Comparison of ENCODE assay signal across 28 mouse cellular contexts in the genomic region with DNA sequence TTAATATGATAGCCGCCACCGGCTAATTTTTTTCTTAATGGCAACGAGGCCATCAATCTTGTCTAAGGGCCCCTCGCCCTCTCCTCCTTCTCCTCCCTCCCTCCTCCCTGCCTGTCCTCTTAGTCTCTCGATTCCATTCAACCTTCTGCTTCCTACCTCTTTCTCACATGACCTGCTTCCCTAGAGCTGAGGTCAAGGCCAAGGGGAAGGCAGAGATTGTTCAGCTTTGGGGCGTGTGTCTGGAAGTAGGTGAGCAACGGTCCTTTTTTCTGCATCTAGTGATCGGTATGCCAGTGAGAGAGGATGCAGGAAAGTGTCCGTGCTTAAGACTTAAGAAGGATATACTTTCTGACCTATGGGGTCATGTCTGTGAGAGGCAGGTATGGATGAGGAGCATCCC. TPM values are rescaled to one million over a fixed set of nuclear protein-coding genes. Genes with fewer than 3 reads are reported as not detected.
"Had no signal": no experiment of that assay in that cellular context is flagged by ENCODE, and none has a peak within 500 bp of the region (broad histone marks: within the 10 kb centered on the region; RNA-seq: fewer than 3 reads in every experiment).

No protein-coding gene starts in this region.

- H3K36me3 ChIP-seq: heart, embryonic 13.5 days; heart, embryonic 15.5 days; kidney, embryonic 15.5 days; limb, embryonic 15.5 days; liver, embryonic 12.5 days had no signal

- H3K4me3 ChIP-seq: heart, adult 2 months; heart, embryonic 13.5 days; heart, embryonic 15.5 days; kidney, embryonic 15.5 days; limb, embryonic 13.5 days; limb, embryonic 15.5 days; liver, embryonic 12.5 days had no signal

- H3K9me3 ChIP-seq: heart, embryonic 13.5 days; heart, embryonic 15.5 days; kidney, embryonic 15.5 days; limb, embryonic 13.5 days; limb, embryonic 15.5 days; liver, embryonic 12.5 days had no signal

- ATAC-seq: intestine, embryonic 16.5 days; liver, embryonic 12.5 days had no signal

- H3K4me2 ChIP-seq: heart, embryonic 11.5 days; heart, embryonic 13.5 days; heart, embryonic 15.5 days; hindbrain, embryonic 14.5 days; kidney, embryonic 15.5 days; limb, embryonic 13.5 days; limb, embryonic 15.5 days; liver, embryonic 12.5 days had no signal

- DNase-seq: gastrocnemius, postnatal 14 days; gastrocnemius, postnatal 36 days; heart, adult 11 months; heart, adult 2 months; heart, postnatal 14 days; heart, postnatal 36 days; kidney, adult 11 months; kidney, adult 2 months; kidney, adult 9 months; kidney, postnatal 14 days; kidney, postnatal 36 days; layer of hippocampus, adult 9-11 months; layer of hippocampus, postnatal 36 days had no signal

- H3K4me1 ChIP-seq: heart, embryonic 13.5 days; heart, embryonic 15.5 days; liver, embryonic 12.5 days had no signal

- H3K9ac ChIP-seq: heart, embryonic 13.5 days; heart, embryonic 15.5 days; hindbrain, embryonic 14.5 days; kidney, embryonic 15.5 days; limb, embryonic 15.5 days; liver, embryonic 12.5 days; liver, embryonic 14.5 days had no signal

- H3K27ac ChIP-seq: heart, adult 2 months; heart, embryonic 13.5 days; heart, embryonic 15.5 days; hindbrain, embryonic 14.5 days; kidney, embryonic 15.5 days; kidney, postnatal 0 days; limb, embryonic 13.5 days; limb, embryonic 15.5 days; liver, embryonic 12.5 days; liver, embryonic 14.5 days had no signal

RNA-seq across cellular contexts. Expression of a gene that starts 45.9 kb away (rescaled TPM):
- total RNA-seq: gastrocnemius, adult 8-10 months; gastrocnemius, postnatal 14 days; gastrocnemius, postnatal 36 days; heart, adult 2 months; heart, postnatal 36 days; hematopoietic stem cell, adult 5-6 weeks; liver, adult 2 months had no signal
- polyA plus RNA-seq: hindbrain, embryonic 11.5 days; liver, adult 2 months; liver, embryonic 14.5 days had no signal

RNA-seq across cellular contexts. Expression of a gene that starts 46.1 kb away (rescaled TPM):
- total RNA-seq: hematopoietic stem cell, adult 5-6 weeks had no signal
